Mouse (Mus musculus) left cerebral cortex, adult 2 months (tissue): Measurements from ENCODE around the gene Sik2. TPM values are rescaled to one million over a fixed set of nuclear protein-coding genes. Genes with fewer than 3 reads are reported as not detected.

Experiments
- DNase-seq, 2 experiments: peaks; one replicate each; pipeline ENCODE4 v3.0.0; 2021 to 2022; ENCODE audit warnings: low spot score in 2 of 2, mixed read lengths in 1 of 2; ENCODE audit errors: extremely low spot score in 1 of 2
- H3K27ac ChIP-seq: fragments of 200-600 bp; 2 replicates; pipeline ENCODE4 v1.8.1; 2022
- H3K4me3 ChIP-seq: fragments of 200-600 bp; 2 replicates; pipeline ENCODE4 v1.8.1; 2022
- CTCF ChIP-seq: fragments of 200-600 bp; IDR thresholded peaks from 2 replicates; pipeline ENCODE4 v1.8.1; 2022; ENCODE audit warnings: antibody characterized with exemption, mild to moderate bottlenecking, moderate library complexity
- intact Hi-C: fragments of 180-260 bp; cut with DNase I; formaldehyde crosslinking; loops from one replicate; pipeline ENCODE4 v1.15.1; 2025
- total RNA-seq, 2 experiments: library from RNA; stranded (reverse); gene quantifications; 2 replicates each; pipeline ENCODE4 v1.2.3; 2021

The Sik2 gene
- total RNA-seq, 2 experiments from 2014 or later, result 57.5 to 84.4 TPM

GRCm38 (mm10) chr9:50981499-50982190 is 27.2 kb downstream of the Sik2 start:
- H3K4me3 ChIP-seq, result no peak overlapping the region
- no peak for DNase-seq
- intact Hi-C loops, result no loop called here
- TF ChIP-seq CTCF, result no peak
- no peak overlapping the region for H3K27ac ChIP-seq

GRCm38 (mm10) chr9:50974631-50975030 is 34.2 kb downstream of the Sik2 start:
- Histone ChIP-seq H3K27ac (no peak overlapping the region), H3K4me3 (no peak overlapping the region)
- no peak for TF ChIP-seq CTCF
- intact Hi-C loops, result no loop called here
- DNase-seq, result no peak

DNA sequence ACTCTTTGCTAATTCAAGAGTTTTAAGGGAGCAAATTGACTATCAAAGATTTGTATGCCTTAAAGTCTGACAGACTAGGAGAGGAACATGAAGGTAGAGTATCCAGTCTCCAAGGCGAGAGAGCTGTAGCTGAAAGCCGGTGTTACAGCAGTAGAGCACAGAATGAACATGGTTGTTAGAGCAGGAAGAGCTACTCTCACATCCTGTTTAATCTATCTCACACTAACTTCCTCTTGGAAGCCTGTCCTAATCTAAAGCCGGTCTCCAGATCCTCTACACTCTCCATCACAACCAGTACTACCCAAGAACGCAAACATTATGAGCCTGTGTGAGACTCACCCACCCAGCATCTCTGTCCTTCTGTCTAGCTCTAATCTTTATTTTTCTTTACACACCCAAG is 38.5 kb downstream of the Sik2 start:
- TF ChIP-seq CTCF, result no peak
- DNase-seq, result no peak
- H3K4me3 ChIP-seq, result no peak overlapping the region
- intact Hi-C loops, result no loop called here
- no peak overlapping the region for H3K27ac ChIP-seq

GRCm38 (mm10) chr9:50969266-50969665 is 39.6 kb downstream of the Sik2 start:
- Histone ChIP-seq H3K4me3 (no peak overlapping the region), H3K27ac (no peak overlapping the region)
- TF ChIP-seq CTCF, result no peak
- intact Hi-C loops, result no loop called here
- no peak for DNase-seq

DNA sequence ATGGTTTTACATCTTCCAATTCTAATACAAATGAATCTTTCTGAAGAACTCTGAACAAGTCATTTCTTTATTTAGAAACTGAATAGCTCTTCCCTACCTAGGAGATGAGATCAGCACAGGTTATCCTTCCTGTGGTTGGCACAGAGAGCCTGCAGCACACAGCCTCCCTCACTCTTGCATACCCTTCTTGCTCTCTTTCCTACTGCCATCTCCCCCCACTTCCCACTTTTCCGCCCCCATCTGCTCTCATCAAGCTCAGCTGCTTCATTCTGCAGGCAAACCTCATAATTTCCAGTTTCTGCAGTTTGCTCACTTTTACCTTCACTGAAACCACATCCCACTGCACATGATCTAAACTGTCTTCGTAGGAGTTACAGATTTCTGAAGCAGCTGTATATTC is 42.6 kb downstream of the Sik2 start:
- DNase-seq, result peak in 1 of 2 experiments; percentile 41
- no peak for TF ChIP-seq CTCF
- intact Hi-C loops, result no loop called here
- Histone ChIP-seq H3K27ac (peak overlapping the region; percentile 34; the same call in 1 of the 2 replicates), H3K4me3 (no peak overlapping the region)

- H3K27ac ChIP-seq, result no peak overlapping the region
- no peak for DNase-seq
- intact Hi-C loops, result no loop called here
- no peak for TF ChIP-seq CTCF
- no peak overlapping the region for H3K4me3 ChIP-seq
These were observed 43.5 kb downstream of the Sik2 start for GRCm38 (mm10) chr9:50965392-50965791.

GRCm38 (mm10) chr9:50964911-50965310 is 44.0 kb downstream of the Sik2 start:
- no peak for DNase-seq
- no peak for TF ChIP-seq CTCF
- intact Hi-C loops, result no loop called here
- Histone ChIP-seq H3K4me3 (no peak overlapping the region), H3K27ac (no peak overlapping the region)

- TF ChIP-seq CTCF, result no peak
- no peak for DNase-seq
- no peak overlapping the region for H3K27ac ChIP-seq
- intact Hi-C loops, result no loop called here
- no peak overlapping the region for H3K4me3 ChIP-seq
These were observed 50.9 kb downstream of the Sik2 start for GRCm38 (mm10) chr9:50957956-50958489.

DNA sequence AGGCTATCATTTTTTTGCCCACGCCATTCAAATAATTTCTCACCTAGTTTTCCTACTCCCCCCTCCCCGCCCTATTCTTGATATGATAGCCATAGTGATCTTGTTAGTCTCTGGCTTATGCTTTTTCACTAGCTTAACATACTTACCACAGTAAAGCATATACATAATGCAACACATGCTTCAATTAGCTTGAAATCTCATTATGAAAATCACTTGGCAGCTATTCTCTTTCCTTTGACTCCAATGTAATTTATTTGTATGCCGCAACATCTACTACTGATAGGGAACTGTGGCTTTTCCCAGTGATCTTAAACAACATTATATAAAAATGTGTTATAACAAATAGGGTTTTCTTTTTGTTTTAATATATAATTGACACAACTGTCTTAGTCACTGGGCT is 53.7 kb downstream of the Sik2 start:
- TF ChIP-seq CTCF, result no peak
- Histone ChIP-seq H3K27ac (no peak overlapping the region), H3K4me3 (no peak overlapping the region)
- intact Hi-C loops, result no loop called here
- DNase-seq, result no peak

GRCm38 (mm10) chr9:50948097-50948823 is 60.6 kb downstream of the Sik2 start:
- intact Hi-C loops, result no loop called here
- no peak for TF ChIP-seq CTCF
- no peak overlapping the region for H3K27ac ChIP-seq
- no peak overlapping the region for H3K4me3 ChIP-seq
- no peak for DNase-seq

GRCm38 (mm10) chr9:50946338-50946737 is 62.5 kb downstream of the Sik2 start:
- H3K27ac ChIP-seq, result no peak overlapping the region
- DNase-seq, result no peak
- H3K4me3 ChIP-seq, result no peak overlapping the region
- no peak for TF ChIP-seq CTCF
- intact Hi-C loops, result no loop called here

DNA sequence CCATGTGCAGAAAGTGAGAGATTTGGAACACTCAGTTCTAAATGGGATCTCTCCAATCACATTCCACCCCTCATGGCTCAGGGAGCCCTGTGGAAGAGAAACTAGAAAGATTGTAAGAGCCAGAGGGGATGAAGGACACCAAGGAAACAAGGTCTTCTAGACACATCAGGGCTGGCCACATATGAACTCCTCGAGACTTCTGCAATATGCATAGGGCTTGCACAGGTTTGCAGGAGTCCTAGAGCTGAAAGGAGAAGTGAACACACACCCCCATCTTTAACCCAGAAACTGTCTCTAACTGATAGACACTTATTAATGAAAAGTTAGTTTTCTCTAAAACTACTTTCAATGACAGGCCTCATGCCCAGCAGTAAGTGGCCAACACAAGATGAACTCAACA is 64.0 kb downstream of the Sik2 start:
- TF ChIP-seq CTCF, result no peak
- no peak for DNase-seq
- Histone ChIP-seq H3K27ac (no peak overlapping the region), H3K4me3 (no peak overlapping the region)
- intact Hi-C loops, result no loop called here

- Histone ChIP-seq H3K4me3 (no peak overlapping the region), H3K27ac (no peak overlapping the region)
- TF ChIP-seq CTCF, result no peak
- intact Hi-C loops, result no loop called here
- DNase-seq, result no peak
These were observed 66.2 kb downstream of the Sik2 start for GRCm38 (mm10) chr9:50942711-50943110.
